Mouse (Mus musculus) hindlimb bud, embryonic 11.5 days (tissue): ENCODE data around the gene 7420426K07Rik.

Experiments used
- DNase-seq: peaks from one replicate; pipeline ENCODE4 v3.0.0-alpha.2; 2012; ENCODE audit warnings: low read depth, low spot score; ENCODE audit errors: extremely low spot score

Gene 7420426K07Rik

GRCm38 (mm10) chr9:98902819-98903218 is at the start of gene 7420426K07Rik:
7420426K07Rik (plus strand) TSS chr9:98903119.
- DNase-seq: no peak

GRCm38 (mm10) chr9:98856210-98856609 is 46.7 kb upstream of the 7420426K07Rik start, which contains the start of gene Prr23a2:
Prr23a2 (plus strand) TSS chr9:98856494.
- no peak for DNase-seq

GRCm38 (mm10) chr9:98863463-98863862 is 39.5 kb upstream of the 7420426K07Rik start:
- DNase-seq: no peak

DNA sequence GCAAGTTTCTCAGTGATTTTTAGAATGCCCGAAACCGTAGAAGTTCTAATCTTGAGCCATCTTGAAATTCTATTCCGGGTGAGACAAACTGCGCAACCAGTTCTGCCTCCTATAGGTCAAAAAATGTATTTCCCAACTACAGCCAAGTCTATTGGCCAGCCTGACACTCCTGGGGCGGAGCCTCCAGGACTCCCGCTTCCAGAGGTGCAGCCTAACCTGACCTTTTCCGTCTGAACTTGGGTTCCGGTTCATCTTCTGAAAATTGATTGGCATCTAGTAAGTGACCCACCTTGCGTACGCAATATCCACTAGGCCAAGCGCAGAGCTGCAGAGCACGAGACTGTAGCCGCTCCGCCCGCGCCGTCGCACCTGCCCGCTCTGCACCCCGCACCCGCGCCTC is 38.3 kb upstream of the 7420426K07Rik start, which contains the start of gene Prr23a3:
Prr23a3 (plus strand) TSS at position 197 of the 400 bp plus-strand sequence.
- DNase-seq: no peak

DNA sequence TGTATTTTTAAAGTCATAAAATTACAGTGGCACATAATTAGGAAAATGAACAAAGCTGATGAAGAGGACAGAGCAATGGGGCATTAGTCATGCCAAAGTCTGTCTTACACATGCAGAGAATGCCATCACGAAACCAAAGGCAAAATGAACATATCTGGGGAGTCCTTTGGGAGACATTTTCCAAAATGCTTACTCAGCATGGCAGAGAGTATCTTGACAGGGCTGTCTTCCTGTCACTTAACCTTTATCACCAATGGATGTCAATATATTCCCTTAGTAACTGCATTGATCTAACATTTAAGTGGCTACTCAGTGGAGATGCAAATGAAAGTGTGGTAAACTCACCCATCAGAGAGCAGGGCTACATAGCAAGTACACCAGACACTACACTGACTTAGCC is 1.4 kb upstream of the 7420426K07Rik start:
- no peak for DNase-seq

DNA sequence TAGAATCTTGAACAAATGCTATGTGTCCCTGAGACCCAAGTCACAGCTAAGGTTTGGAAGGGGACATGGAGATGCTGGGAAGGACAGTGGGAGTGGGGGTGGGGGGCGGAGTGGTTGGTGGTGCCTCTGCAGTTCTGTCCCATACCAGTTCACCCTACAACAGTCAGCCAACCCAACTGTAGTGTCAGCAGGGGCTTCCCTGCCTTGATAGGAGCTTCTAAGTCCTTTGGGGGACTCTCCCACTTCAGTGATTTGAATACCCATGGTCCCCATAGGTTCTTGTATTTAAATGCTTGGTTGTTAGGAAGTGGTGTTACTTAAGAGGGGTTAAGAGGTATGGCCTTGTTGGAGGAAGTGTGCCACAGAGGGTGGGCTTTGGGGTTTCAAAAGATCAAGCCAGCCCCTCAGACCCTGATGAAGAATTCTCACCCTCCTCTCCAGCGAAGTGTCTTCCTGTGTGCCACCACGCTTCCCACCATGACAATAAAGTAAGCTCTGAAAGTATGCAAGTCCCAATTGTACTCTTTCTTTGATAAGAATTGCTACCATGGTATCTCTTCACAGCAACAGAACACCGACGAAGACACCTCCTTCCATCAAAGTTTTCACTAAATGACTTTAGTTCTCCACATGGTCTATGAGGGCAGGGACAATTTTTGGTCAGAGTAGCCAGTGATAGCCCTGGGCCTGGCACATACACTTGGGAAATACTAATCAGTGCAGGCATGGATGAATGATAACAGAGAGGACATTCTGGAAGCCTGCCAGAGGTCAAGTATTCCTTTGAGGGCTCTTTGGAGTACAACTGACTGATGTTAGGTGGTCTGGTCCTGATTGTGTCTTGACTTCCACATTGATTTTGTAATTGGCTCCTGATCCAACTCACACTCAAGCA is 18.0 kb downstream of the 7420426K07Rik start:
- DNase-seq: no peak

GRCm38 (mm10) chr9:98923119-98923518 is 20.2 kb downstream of the 7420426K07Rik start:
- no peak for DNase-seq

GRCm38 (mm10) chr9:98924183-98924582 is 21.3 kb downstream of the 7420426K07Rik start:
- DNase-seq: no peak

DNA sequence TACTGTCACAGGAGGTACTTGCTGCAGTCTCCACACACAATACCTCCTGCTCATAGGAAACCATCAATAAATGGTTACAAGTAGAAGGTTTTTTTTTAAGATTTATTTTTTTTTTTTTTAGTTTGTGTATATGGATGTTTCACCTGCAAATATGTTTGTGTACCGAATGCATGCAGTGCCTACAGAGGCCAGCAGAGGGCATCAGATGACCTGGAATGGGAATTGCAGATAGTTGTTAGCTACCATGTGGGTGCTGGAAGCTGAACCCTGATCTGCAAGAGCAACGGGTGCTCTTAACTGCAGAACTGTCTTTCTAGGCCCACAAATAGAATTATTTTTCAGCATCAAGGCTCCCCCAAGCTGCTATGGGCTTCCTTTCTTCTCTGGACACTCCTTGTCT is 26.6 kb downstream of the 7420426K07Rik start:
- DNase-seq: no peak

- no peak for DNase-seq
Observed at GRCm38 (mm10) chr9:98932931-98933330, 30.0 kb downstream of the 7420426K07Rik start.

GRCm38 (mm10) chr9:98935190-98935909 is 32.4 kb downstream of the 7420426K07Rik start:
- DNase-seq: no peak

GRCm38 (mm10) chr9:98939290-98939689 is 36.4 kb downstream of the 7420426K07Rik start:
- DNase-seq: no peak

GRCm38 (mm10) chr9:98952171-98953050 is 49.5 kb downstream of the 7420426K07Rik start:
- DNase-seq: no peak

- DNase-seq: no peak
Observed at GRCm38 (mm10) chr9:98953291-98953690, 50.4 kb downstream of the 7420426K07Rik start.

- no peak for DNase-seq
Observed at GRCm38 (mm10) chr9:98953830-98954229, 50.9 kb downstream of the 7420426K07Rik start.
